Mouse (Mus musculus) urinary bladder, postnatal 36 days (tissue): ENCODE data around the gene Gnl1.
"Not testable (repeated sequence)": the region's sequence is repeated elsewhere in the genome, so short reads cannot be mapped to it uniquely, and the experiment has no call there.

Experiments
- DNase-seq, 2 experiments: peaks; one replicate each; pipeline ENCODE4 v3.0.0; 2022; ENCODE audit warnings: low spot score in 2 of 2, mixed read lengths in 1 of 2

Gnl1 gene

DNA sequence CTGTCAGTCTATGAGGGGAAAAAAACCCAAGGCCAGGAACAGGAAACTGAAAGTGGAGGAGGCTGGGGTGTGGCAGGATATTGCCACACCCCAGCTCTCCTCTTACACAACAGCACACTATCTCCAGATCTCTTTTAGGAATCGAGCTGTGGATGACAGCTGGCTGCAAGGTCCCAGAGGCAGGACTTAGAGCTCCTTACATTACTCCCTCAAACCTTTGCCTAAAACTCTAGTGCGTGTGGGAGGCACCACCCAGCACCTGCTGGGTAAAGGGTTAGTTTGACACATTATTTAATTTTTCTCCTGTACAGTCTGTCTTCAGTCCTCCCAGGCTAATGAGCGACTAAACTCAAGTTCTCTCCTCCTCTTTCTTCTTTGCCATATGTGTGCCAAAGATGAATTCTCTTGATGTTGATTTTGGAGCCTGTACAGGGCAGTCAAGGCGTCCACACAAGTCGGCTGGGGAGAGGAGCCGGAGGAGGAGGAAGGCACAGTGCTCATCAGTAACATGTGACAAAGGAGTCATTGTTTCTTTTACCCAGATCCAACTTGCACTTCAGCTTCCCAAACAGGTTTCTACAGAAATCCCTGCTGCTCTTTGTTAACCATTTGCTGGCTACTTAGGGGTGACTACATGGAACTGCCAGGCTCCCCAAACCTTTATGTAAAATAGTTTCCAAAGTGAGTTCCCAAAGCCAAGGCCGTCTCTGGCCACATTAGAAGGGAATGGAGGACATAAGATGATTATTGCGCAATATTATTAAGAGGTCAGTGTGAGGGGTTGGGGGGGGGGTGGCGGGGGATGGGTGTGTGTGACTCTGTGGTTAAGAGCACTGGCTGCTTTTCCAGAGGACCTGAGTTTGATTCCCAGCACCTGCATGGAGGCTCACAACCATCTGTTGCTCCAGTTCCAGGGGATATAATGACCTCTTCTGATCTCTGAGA lies 44.3 kb downstream of the Gnl1 start:
- DNase-seq = peak; percentile 42 to 58

DNA sequence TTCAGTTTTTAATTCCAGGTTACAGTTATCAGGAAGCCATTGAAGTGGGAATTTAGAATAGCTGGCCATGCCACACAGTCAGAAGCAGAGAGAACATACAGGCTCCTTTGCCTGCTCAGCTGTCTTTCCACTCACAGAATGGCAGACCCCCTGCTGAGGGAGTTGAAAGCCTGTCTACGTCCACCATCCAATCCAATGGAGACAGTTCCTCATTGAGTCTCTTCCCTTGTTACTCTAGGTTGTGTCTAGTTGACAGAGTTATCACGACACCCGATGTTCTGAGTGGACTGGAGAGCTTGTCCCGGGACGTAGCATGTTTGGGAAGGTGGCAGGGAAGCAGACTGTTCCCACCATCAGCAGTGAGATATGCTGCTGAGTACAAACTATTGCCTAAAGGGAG lies 45.5 kb downstream of the Gnl1 start:
- DNase-seq = no peak

DNA sequence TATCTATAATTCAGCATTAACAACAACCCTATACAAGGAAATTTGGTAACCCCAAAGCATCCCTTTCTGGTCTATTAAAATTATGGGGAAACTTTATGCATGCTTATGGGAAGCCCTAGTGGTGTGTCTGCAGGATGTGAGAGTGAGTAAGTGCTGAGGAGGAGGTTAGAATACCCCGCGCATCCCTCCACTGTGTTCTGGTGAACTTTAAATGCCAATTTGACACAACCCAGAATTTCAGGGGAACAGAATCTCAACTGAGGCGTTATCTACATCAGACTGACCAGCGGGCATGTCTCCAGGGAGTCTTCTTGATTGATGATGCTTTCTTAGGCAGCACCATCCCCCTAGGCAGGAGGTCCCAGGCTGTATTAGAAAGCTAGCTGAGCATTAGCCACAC lies 46.2 kb downstream of the Gnl1 start:
- DNase-seq = no peak

DNA sequence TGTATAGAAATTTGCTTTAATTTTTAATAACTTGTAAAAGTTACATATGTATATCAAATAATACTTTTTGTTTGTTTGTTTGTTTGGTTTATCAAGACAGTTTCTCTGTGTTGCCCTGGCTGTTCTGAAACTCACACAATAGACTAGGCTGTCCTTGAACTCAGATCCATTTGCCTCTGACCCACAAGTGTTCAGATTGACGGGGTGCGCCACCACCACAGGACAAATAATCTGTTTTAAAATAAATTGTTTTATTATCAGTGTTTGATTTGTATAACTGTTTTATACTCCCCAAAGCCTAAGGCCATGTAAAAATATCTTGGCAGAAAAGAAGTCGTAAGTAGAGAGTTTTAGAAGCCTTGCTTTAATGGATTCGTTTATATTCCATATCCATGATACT lies 48.0 kb downstream of the Gnl1 start:
- DNase-seq = no peak

DNA sequence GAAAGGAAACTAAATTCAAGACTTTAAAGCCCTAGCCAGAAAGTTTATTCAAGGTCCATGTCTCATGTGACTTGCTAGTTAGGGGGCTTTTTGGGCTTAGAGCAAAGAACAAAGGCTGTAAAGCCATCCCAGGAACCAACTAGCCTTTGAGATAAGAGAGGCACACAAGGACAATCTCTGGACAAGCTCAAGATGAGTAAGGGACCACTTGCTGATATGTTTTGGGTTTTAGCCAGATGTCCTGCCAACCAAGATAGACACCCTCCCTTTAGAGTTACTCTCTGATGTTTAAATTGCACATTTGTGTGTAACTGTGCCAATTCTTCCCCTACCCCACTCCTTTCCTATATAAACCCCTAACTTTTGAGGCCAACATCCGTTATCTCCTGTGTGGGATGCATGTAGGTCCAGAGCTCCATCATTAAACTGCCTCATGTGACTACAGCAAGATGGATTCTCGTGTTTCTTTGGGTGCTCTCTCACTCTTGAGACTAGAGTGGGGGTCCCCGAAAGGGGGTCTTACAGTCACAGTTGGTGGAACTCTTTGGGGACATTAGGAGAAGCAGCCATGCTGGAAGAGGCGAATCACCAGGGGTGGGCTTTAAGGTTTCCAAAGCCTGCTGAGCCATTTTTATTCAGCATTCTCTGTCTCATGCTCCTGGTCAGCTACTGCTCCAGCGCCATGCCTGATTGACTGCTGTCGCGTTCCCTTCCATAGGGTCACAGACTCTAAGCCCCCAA lies 49.4 kb downstream of the Gnl1 start:
- DNase-seq = no peak

DNA sequence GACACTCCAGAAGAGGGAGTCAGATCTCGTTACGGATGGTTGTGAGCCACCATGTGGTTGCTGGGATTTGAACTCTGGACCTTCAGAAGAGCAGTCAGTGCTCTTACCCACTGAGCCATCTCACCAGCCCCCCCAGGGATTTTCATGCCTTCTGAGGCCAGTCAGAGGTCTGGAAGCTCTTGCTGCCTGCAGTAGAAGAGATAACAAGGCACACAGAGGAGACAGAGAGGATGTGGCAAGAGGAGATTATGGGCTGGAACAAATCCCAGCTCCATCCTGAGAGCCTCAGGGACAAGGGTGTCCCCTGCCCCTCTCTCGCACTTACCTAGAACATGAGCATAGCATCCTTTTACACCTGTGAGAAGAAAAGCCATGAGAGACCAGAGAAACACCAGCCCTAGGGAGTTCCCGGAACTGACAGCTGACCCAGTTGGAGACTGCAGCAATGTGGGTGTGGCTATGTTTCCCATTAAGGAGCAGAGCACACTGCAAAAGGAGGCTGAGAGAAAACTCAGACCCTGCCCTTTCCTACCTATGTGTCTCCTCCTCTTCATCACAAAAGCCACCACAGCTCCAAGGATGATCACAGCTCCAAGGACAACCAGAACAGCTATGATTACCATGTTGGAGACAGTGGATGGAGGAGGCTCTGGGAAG lies 50.5 kb downstream of the Gnl1 start:
- not testable (repeated sequence) for DNase-seq

DNA sequence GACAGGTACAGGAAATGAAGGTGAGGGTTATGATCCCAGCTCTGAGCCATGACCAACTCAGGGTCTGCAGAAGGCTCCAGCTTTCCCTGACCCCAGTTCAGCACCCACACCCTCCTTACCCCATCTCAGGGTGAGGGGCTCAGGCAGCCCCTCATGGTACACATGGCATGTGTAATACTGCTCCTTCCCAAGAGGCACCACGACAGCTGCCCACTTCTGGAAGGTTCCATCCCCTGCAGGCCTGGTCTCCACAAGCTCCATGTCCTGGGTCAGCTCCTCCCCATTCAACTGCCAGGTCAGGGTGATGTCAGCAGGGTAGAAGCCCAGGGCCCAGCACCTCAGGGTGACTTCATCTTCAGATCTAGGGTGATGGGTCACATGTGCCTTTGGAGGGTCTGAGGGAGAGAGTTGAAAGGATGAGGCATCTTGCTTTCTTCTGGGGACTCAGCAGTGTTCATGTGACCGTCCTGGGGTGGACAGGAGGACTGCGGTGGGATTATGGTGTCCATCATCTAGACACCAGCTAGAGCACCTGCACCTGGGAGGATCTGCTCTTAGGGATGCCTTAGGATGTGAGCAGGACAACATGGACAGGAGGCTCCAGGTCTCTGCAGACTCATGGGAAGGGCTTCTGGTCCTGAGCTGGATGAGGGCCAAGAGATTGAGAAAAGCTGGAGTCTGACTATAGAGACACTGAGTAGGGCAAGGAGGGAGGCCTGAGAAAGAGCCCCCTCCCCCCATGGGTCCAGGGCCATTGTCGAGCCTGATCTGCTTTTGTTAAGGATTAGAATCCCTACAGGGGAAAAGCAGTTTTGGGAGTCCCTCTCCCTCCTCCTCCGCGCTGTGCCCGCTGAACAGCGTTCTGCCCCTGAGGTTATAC lies 51.3 kb downstream of the Gnl1 start:
- not testable (repeated sequence) for DNase-seq

DNA sequence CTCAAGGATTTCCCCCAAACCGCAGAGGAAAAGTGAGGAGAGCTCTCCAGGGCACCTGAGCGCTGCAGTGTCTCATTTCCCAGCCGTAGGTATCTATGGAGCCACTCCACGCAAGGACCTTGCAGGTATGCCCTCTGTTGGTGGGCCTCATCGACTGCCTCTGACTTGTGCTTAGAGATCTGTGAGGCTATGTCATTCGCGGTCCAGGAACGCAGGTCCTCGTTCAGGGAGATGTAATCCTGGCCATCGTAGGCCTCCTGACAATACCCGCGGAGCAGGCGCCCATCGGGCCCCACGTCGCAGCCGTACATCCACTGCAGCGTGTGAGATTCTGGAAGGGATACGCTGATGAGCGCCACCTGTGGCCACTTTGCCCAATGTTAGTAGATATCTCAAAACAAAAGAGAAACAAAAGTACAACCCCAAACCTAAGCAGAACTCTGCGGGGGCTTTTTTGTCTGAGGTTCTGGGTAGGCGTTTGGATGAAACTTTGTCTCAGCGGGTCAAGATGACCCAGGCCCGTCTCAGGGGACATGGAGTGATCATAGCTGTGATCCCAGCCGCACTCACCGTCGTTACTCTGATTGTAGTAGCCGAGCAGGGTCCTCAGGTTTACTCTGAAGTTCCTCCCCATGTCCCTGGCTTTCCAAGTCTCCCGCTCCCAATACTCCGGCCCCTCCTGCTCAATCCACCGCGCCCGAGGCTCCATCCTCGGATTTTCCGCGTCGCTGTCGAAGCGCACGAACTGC lies 52.1 kb downstream of the Gnl1 start:
- DNase-seq = peak; percentile 58 to 62

DNA sequence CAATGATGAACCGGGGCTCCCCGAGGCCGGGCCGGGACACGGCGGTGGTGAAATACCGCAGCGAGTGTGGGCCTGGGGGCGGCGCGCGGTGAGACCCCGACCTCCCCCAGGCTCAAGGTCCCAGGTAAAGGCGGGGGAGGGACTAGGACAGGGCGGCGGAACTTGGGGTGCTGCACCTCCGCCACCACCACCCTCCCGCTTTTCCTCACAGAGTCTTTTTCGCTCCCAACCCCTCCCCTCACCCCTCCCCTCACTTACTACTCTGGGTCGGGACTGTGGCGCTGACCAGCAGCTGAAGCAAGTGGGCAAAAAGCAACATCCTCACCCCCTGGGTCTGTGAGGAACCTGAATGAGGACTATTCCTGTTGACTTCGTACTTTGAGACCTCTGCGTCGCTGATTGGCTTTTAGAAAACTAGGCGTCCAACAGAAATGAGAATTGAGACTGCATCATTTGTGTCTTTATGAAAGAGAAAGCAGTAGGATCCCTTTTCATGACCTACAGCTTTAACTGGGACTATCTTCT lies 52.8 kb downstream of the Gnl1 start, which contains the start of gene H2-T23:
TSS of gene H2-T23 (minus strand) at position 505 of the 525 bp plus-strand sequence.
- DNase-seq = peak; percentile 51 to 64

DNA sequence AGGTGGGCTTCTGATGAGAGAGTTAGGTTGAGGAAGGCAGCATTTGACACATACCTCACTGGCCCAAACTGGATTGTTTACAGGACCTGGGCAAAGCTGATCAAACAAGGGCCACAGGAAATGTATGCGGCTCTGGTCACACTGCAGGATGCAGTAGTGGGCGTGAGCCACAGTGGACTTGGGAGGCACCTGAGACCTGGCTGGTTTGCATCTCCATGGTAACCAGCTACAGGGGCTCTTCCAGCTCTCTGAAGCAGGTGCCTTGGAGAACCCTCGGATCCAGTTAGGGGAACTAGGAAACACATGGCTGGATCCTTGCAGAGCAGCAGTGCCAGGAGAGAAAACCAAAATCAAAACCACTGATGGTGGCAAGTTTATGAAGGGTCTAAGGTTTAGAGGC lies 54.9 kb downstream of the Gnl1 start:
- DNase-seq = not testable (repeated sequence)

DNA sequence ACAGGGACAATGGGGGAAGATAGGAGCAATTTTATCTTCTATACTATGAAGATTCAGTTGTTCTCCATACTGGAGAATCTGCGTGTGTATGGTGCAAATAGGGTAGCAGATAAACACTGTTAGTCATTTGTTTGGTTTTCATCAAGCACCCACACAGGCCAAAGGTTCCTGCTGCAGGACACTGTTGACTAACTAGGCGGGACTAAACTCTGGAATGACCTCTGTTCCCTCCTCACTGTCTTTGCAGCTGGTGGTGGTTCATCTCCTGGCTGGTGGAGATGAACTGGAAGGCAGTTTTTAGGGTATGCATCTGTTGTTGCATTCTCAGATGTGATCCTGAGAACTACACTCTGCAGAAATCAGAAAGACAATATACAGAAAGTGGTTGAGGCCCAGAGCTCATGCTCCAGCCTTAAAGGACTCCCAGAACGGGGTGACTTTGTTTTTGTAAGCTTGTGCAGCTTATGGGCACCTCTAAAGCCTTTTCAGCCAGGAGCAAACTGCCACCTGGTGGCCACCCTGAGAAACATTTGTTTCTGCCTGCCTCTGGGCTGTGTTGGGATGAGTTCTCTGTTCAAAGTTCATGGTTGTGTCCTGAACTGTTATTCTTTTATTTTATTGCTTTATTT lies 55.5 kb downstream of the Gnl1 start:
- DNase-seq = peak; percentile 47 to 60

DNA sequence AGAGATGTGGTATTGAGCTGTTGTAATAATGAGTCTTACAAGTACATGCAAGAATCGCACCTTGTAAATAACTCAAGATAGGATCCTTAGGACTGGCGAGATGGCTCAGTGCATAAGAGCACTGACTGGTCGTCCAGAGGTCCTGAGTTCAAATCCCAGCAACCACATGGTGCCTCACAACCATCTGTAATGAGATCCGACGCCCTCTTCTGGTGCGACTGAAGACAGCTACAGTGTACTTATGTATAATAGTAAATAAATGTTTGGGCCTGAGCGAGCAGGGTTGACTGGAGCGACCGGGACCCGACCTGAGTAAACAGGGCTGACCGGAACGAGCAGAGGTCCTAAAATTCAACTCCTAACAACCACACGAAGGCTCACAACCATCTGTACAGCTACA lies 56.5 kb downstream of the Gnl1 start:
- DNase-seq = not testable (repeated sequence)
